Mouse (Mus musculus) retina, postnatal 1 day (tissue): ENCODE results near the gene Zbtb7a.
A peak's percentile ranks its signal among the peaks of the same experiment; 100 is the strongest.
"Not testable (repeated sequence)": the region's sequence is repeated elsewhere in the genome, so short reads cannot be mapped to it uniquely, and the experiment has no call there.

Experiments used
- DNase-seq: peaks from one replicate; pipeline ENCODE4 v3.0.0-alpha.2; 2012

Zbtb7a gene

DNA sequence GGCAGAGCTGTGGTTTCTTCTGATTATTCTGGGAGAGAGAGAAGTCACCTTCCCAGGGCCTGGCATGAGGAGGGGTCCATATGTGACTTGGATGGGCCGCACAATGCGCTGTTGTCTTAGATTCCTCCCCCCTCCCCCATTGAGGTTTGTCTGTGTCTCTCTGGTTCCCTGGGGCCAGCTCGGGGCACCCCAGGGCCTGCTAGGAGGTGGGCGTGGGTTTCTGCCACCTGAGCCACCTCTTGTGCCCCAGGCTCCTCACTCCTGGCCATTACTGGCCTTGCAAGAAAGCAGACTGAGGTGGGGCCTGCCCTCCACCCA is 4.5 kb downstream of the Zbtb7a start:
- no peak for DNase-seq

GRCm38 (mm10) chr10:81140005-81140404 is 5.0 kb downstream of the Zbtb7a start:
- DNase-seq: no peak

DNA sequence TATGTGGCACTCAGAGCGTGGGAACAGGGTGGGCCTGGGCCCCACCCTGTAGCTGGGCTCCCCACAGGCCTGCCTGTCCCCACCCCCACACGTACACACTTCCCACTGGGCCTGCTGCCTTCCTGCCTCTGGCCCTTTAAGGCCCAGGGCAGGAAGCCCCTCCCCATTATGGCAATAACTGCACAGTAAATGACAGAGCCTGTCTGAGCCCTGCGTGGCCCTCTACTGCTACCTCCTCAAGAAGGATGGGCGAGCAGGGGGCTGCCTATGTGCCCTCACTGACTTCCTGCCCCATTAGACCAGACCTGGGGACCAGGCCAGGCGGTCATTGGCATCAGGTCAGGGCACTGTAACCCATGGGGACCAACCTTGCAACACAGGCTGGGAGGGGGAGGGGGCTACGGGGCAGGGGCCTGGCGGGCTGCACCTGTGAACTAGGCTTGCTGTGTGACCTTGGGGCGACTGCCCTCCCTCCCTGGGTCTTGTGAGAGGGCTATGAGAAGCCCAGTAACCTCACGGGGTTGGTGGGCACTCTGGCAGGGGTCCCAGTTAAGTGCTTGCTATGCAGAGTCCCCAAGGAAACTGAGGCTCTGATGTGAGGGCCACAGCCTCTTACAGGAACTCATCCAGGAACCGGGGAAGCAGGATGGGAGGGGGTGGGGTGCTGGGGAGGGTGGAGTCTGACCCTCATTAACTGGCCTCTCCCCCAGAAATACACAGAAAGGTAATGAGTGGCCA is 5.9 kb downstream of the Zbtb7a start:
- no peak for DNase-seq

- no peak for DNase-seq
Observed at GRCm38 (mm10) chr10:81141455-81142210, 6.6 kb downstream of the Zbtb7a start.

DNA sequence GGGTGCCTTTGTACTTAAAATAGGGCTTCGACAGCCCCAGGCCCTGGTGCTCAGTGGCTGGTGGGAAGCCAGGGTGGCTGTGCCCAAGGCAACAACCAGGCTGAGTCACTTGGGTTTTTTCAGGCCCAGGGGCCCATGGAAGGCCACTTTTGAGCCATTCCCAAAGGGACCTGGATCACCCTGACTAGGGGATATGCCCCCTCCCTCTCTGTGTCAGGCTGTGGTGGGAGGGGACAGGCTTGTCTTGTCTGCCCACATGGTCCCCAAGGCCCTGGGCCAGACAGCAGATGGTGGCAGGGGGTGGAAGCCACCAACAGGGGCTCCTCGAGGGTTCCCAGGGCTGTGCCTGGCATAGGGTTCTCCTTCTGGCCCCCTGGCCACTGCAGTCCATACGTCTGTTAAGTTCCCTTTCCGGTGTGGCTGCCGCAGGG is 7.5 kb downstream of the Zbtb7a start:
- DNase-seq: peak; percentile 68

DNA sequence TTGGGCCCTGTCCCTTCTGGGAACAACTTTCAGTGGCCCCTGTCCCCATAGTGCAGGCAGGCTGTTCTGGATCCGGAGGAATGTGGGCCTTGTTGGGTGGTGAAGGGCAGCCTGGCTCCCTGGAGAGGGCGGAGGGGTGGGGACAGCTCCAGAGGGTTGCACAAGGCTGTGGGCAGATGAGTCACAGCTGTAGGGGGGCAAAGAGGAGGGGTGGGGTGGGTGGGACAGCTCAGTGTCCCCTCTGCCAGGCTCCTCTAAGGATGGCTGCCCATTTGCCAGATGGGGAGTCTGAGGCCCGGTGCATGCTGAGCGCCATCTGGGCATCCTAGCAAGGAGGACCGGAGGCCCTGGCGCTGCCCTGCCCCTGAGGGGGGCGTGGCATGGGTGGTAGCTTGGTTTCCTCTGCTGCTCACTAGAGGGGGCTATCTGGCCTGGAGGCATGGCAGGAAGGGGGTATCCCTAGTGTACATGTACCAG is 8.2 kb downstream of the Zbtb7a start:
- no peak for DNase-seq

DNA sequence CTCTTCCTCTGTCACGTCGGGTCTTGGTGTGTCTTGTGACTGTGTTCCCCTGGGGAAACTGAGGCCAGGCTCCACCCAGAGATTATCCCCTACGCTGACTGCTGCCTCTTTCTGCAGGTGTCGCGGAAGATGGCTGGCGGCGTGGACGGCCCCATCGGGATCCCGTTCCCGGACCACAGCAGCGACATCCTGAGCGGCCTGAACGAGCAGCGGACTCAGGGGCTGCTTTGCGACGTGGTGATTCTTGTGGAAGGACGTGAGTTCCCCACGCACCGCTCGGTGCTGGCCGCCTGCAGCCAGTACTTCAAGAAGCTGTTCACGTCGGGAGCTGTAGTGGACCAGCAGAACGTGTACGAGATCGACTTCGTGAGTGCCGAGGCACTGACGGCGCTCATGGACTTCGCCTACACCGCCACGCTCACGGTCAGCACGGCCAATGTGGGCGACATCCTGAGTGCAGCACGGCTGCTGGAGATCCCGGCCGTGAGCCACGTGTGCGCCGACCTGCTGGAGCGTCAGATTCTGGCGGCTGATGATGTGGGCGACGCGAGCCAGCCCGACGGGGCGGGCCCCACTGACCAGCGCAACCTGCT is 8.9 kb downstream of the Zbtb7a start:
- no peak for DNase-seq

GRCm38 (mm10) chr10:81144667-81145066 is 9.6 kb downstream of the Zbtb7a start:
- no peak for DNase-seq

GRCm38 (mm10) chr10:81145307-81145706 is 10.3 kb downstream of the Zbtb7a start:
- DNase-seq: no peak

- DNase-seq: no peak
Observed at GRCm38 (mm10) chr10:81145778-81146177, 10.8 kb downstream of the Zbtb7a start.

DNA sequence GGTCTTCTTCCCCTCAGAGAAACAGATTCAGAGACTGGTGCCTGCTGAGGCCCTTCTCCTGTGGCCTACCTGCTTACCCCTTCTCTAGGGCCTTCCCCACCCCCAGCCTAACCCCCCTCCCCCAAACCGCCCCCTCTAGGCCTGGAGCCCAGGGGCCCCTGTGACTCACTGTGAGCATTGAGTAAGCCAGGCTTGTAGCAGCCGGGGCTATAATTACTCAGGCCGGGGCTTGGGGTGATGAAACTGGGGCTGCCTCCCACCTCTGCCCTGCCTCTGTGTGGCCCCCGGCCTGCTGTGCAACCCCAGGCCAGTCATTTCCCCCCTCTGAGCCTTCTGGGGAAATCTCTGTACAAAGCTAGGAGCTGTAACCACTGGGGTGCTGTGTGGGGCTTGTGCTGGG is 11.3 kb downstream of the Zbtb7a start:
- DNase-seq: no peak

- no peak for DNase-seq
Observed at GRCm38 (mm10) chr10:81151261-81151660, 16.2 kb downstream of the Zbtb7a start.

DNA sequence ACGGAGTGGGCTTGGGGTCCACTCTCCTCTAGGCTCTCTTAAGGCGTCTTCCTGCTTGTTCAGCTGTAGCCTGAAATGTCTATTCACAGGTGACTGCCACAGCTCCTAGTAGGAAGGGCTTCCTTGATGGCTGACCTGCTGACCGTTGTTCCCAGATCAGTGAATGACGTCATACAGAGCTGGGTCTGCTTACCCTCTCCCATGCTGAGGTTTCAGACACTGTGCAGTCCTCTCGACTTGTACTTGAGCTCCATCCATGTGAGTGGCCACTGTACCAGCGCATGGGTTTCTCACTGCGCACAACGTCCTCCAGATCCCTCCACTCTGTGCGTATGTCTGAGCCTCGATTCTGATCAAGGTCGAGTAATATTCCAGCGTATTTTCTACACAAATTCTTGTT is 17.6 kb downstream of the Zbtb7a start:
- DNase-seq: no peak

- DNase-seq: no peak
Observed at GRCm38 (mm10) chr10:81154313-81154712, 19.3 kb downstream of the Zbtb7a start.

DNA sequence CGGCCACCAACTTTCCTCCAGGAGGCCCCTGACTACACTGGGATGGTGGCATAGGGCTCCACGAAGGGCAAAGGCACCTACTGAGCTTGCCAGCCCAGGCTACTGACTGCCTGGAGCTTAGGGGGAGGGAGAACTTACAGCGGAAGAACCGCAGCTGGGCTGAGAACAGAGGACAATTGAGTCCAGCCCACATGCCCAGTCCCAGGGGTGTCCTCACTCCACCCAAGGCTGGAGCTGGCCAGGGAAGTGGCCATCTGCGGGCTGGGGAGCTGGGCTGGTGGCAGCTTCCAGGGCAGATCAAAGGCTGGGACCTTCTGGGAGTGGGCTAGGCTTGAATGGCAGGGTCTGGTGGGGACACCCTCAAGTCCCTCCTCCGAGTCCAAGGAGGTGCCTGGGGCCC is 19.7 kb downstream of the Zbtb7a start:
- no peak for DNase-seq

DNA sequence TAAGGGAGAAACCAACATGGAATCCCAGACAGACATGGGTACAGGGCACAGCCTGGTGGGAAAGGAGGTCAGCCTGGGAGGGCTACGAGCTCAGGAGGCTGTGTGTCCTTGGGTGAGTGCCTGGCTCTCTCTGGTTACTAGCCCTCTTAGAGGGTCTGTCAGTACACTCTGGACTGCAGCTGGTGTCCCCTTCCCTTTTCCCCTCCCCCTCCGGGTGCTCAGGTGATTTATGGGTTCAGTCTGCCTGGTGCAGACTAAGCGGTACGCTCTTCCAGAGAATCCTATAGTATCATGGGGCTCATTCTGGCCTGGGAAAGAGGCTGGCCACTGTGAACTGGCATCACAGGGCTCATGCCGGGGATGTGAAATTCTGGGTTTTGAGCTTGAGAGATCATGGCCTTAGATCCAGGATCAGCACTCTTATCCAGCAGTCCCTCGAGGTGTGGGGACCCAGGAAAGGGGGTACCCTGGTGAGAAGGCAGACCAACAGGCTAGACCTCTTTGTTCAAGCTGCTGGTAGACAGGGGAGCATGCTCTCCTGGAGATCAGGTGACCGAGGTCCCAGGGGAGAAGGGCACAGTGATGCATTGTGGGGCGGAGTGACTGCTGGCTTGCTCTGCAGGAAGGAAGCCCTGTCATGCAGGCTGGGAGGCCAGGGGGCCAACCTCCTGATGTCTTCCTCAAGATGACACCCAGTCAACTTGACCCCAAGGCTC is 26.7 kb downstream of the Zbtb7a start:
- no peak for DNase-seq

GRCm38 (mm10) chr10:81162318-81162652 is 27.3 kb downstream of the Zbtb7a start:
- no peak for DNase-seq

- no peak for DNase-seq
Observed at GRCm38 (mm10) chr10:81165118-81165517, 30.1 kb downstream of the Zbtb7a start.

DNA sequence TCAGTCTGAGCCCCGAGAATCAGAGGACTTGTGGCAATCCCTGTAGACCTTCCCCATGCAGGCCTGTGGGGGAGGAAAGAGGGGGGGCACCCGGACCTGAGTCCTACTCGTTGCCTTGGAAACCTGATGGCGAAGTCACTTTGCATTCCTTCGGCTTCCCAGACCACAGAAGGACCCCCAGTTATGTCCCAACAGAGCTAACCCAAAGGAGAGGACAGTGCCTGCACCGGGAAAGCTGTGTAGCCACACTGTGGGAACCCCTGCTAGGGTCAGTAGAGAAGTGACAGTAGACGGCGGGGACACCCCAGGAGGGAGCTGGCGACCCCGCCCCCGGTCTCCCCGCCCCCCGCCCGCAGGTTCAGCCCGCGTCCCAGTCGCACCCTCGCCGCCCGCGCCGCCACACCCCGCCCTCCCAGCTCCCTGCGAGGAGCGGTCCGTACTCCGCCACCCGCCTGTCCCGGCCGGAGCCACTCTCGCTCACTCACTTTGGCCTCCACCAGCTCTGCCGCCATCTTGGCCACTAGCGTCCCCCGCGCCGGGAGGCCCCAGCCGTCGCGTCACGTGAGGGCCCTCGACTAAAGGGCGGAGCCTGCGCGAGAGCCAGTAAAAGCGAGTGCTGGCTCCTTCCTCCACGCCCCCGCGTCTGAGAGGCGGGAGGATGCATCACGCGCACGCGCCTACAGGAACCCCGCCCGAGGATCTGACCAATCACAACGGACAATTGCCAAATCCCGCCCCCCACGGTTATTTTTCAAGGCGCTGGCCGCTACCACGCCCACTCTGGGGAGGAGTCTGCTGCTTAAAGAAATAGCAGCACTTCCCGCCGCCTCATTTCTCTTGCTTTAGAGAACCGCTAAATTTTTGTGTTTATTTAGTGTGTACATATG is 32.4 kb downstream of the Zbtb7a start, which contains the start of gene Pias4:
Gene Pias4, minus strand, starts transcription at position 724 of the 887 bp plus-strand sequence.
- DNase-seq: peak; percentile 100

- no peak for DNase-seq
Observed at GRCm38 (mm10) chr10:81168087-81168431, 33.0 kb downstream of the Zbtb7a start.

DNA sequence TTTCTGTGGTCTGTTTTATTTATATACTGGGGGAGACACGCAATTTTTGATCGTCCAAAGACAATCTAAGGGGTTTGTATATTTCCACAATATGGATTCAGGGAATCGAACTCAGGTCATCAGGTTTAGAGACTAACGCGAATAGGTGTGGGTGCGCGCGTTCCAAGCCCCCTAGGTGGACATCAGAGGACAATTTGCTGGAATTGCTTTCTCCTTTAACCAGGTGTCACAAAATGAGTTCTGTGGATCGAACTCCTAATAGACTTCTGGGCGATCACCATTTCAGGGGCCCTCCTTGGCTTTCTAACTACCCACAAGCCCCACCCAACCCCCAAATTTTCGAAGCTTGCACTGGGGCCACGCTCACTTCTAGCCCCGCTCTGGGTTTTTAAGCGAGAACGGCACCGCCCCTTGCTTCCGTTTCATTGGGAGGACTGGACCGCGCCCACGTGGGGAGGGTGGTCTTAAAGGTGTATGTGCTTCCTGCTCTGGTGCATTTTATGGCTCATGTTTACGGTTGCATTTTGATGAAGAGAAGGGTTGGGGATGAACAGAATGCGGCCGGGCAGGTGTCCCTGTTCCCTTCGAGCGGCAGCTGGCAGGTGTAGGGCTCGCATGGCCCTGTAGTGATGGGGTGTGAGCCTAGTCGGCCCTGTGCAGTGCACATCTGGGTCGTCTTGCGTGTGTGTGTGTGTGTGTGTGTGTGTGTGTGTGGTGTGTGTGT is 33.7 kb downstream of the Zbtb7a start:
- peak; percentile 86 for DNase-seq

DNA sequence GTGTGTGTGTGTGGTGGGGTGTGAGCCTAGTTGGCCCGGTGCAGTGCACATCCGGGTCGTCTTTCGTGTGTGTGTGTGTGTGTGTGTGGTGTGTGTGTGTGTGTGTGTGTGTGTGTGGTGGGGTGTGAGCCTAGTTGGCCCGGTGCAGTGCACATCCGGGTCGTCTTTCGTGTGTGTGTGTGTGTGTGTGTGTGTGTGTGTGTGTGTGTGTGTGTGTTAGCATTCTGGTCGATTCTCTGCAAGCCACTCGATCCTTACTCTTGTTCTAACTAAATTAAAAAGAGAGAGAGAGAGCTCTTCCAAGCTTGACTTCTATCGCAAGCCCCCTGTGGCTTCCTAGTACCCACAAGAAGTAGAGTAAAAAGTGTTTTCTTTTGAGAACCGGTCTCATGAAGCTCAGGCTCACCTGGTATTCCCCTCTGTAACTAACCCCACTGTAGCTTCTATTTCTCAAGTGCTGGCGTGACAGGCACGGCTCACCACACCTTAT is 34.4 kb downstream of the Zbtb7a start:
- not testable (repeated sequence) for DNase-seq
